Mouse (Mus musculus) inflammation-experienced regulatory T-cells, adult 16 weeks (primary cell): ENCODE data around the gene Mylk3. TPM values are rescaled to one million over a fixed set of nuclear protein-coding genes. Genes with fewer than 3 reads are reported as not detected.

Experiments
- polyA plus RNA-seq: library from polyadenylated mRNA; unstranded; fragments of 100-300 nt; shearing (Covaris generic); gene quantifications from one replicate; pipeline ENCODE4 v1.2.1, GENCODE M21; 2017

The Mylk3 gene
- polyA plus RNA-seq = not detected

DNA sequence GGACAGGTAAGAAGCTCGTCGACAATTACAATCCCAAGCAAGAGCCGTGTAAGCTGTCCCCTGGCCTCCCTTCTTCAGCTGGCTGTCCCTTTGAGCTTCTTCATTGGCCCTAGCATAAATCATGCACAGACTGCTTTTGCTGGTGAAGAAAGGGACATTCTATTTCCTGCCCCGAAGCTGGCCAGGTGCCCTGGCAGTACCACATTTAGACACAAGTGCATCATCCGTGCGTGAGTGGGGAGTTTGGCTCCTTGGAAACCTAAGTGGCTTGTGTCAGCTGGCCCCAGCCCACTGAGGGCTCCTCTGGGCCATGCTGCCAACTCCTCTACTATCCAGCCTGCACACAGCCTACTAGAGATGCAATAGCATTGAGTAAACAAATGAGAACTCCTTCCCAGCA, at the start of gene Mylk3:
Gene Mylk3 (minus strand): TSS at position 141 of the 400 bp plus-strand sequence.

DNA sequence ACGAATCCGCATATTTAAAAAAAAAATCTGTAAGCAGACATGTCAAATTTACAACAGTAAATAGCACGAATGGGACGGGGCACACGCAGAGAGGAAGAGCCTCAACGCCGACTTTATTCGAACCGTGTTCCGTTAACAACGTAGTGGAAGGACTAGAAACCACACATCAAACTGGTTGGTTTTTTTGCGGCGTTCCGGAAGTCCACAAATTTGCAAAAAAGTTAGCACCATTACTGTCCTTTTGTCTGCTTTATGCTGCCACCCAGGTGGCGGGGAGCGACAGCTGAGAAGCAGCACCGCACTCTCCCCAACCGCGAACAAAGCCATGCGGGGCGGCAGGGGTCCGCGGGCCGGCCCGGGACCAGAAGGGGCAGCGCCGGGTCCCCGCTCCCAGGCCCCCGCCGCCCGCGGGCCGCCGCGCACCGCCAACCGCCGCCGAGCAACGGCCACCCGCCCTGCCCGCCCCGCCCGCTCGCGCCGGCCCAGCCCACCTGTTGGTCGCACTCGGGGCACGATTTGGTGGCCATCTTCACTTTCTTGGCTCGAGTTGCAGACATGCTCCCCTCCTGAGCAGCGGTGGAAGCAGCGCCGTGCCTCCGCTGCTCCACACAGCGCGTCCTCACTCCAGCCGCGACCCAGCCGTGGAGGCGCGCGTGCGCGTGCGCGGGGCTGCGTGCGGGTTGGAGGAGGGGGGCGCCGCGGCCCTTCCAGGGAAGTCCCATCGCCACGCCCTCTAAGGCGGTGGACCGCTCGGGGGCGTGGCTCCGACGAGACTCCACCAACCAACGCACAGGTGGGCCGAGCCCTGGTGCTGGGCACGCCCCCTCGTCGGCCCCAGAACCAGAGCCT, 46.2 kb upstream of the Mylk3 start, which contains the start of gene 4921524J17Rik:
Gene 4921524J17Rik (minus strand): TSS at position 666 of the 849 bp plus-strand sequence.

DNA sequence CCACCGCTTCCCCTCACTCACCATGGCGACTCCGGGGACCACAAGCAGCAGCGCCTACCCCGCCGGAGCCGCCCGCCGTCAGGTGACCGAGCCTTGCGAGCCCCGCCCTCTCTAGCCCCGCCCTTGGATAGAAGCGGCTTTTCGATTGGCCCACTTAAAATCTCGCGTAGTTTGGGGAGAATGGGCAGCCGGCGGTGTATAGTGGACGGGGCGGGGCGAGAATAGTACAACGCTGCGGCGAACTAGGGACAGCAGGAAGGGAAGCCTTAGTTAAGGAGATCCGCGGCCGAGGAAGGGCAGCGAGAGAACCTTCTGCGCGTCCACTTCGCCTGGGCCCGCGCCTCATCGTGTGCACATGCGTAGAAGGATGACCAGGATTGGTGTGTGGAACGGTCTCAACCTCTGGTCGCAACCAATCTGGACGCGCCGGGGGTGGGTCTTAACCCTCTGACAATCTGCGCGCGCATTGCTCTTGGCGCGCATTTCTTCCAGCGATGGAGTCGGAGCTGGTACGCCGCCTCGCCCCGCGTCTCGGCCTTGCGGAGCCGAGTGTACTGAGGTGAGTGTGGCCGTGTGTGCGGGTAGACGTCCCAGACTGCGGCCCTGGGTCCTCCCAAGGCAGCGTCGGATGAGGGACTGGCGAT, 86.6 kb downstream of the Mylk3 start, which contains the start of the genes Orc6 and Vps35:
Gene Orc6 (plus strand): TSS at position 199 of the 644 bp plus-strand sequence.
Gene Vps35 (minus strand): TSS at position 369 of the 644 bp plus-strand sequence.

Other genes starting within 250 kb of the Mylk3 start
- not detected for gene Cks1brt, start 234.4 kb downstream of the Mylk3 start, polyA plus RNA-seq
- gene Olfr371, start 160.4 kb downstream of the Mylk3 start, polyA plus RNA-seq = not detected
- gene Orc6, start 86.7 kb downstream of the Mylk3 start, polyA plus RNA-seq = 25.7 TPM
- gene Vps35, start 86.5 kb downstream of the Mylk3 start, polyA plus RNA-seq = 131 TPM
- 45.5 TPM for gene 4921524J17Rik, start 46.5 kb upstream of the Mylk3 start, polyA plus RNA-seq
- gene Gpt2, start 106.2 kb upstream of the Mylk3 start, polyA plus RNA-seq = 0.41 TPM
- 176 TPM for gene Dnaja2, start 169.0 kb upstream of the Mylk3 start, polyA plus RNA-seq